In genomic region chr15:12678540-12679112, GRCm38 (mm10) we compare ENCODE assay signal across 27 mouse cellular contexts.
DNase-seq lines count a peak whose midpoint lies in the region; ATAC-seq and TF ChIP-seq lines count a peak whose summit lies in the region.
"Had no signal": no experiment of that assay in that cellular context is flagged by ENCODE, and none has a peak within 500 bp of the region (broad histone marks: within the 10 kb centered on the region; RNA-seq: fewer than 3 reads in every experiment).

No protein-coding gene starts in this region.

- no peak for TF ChIP-seq RAD21 in CH12.LX (IDR thresholded peaks at IDR 0.05; ENCODE audit: low read depth, low read length)

- H3K9ac ChIP-seq in heart, embryonic 12.5 days, result no peak overlapping the region
- no peak overlapping the region for H3K9ac ChIP-seq in lung, embryonic 14.5 days
- no peak overlapping the region for H3K9ac ChIP-seq in CH12.LX (ENCODE audit: insufficient read depth, low read depth)
- H3K9ac ChIP-seq: embryonic facial prominence, embryonic 13.5 days; forebrain, embryonic 12.5 days; forebrain, embryonic 15.5 days; hindbrain, embryonic 14.5 days had no signal

- no peaks in the 10 kb centered on the region for H3K9me3 ChIP-seq in heart, embryonic 12.5 days (replicated peaks)
- no peaks in the 10 kb centered on the region for H3K9me3 ChIP-seq in lung, embryonic 14.5 days (ENCODE audit: low read depth, low read length)
- no peaks in the 10 kb centered on the region for H3K9me3 ChIP-seq in CH12.LX (replicated peaks; ENCODE audit: low read length)
- H3K9me3 ChIP-seq: embryonic facial prominence, embryonic 10.5 days; embryonic facial prominence, embryonic 13.5 days; forebrain, embryonic 12.5 days; forebrain, embryonic 15.5 days had no signal

- H3K79me2 ChIP-seq in CH12.LX (replicated peaks; ENCODE audit: control insufficient read depth, extremely low read depth, insufficient read depth, poor library complexity, severe bottlenecking), result no peaks in the 10 kb centered on the region

- dilution Hi-C loops in CH12.LX (cut with MboI; ENCODE audit: extremely low pct_ligation_motif_present, extremely low pct_unique_long_range_greater_than_20kb, low sequenced_read_pairs), result no loop called here

- TF ChIP-seq EP300 in CH12.LX (IDR thresholded peaks at IDR 0.05; ENCODE audit: low read length), result no peak

- in situ Hi-C loops in CH12.LX (cut with MboI; ENCODE audit: low pct_ligation_motif_present, low pct_unique_long_range_greater_than_20kb, low sequenced_read_pairs), result no loop called here

- peaks cover 23% of the 10 kb centered on the region for H3K4me1 ChIP-seq in heart, embryonic 12.5 days (replicated peaks)
- H3K4me1 ChIP-seq in lung, embryonic 14.5 days (ENCODE audit: insufficient read depth), result peaks cover 5% of the 10 kb centered on the region
- H3K4me1 ChIP-seq in CH12.LX (ENCODE audit: control insufficient read depth in 1 of 2, insufficient read depth in 2 of 2), result peaks cover 0 to 15% of the 10 kb centered on the region in 2 experiments; a peak in 3 of 4 replicates

- TF ChIP-seq POLR2A in CH12.LX (IDR thresholded peaks at IDR 0.05; ENCODE audit: low read depth, low read length), result no peak

- TF ChIP-seq CTCF in lung, embryonic 14.5 days (IDR thresholded peaks at IDR 0.05; ENCODE audit: low read depth), result no peak
- TF ChIP-seq CTCF in CH12.LX (conservative IDR thresholded peaks at IDR 0.05 in 1 of 2, IDR thresholded peaks at IDR 0.05 in 1 of 2; ENCODE audit: low read depth in 2 of 2, low read length in 2 of 2), result no peak

- 32% methylated on average over 2 of the region's 2 CpGs for WGBS in heart, embryonic 12.5 days
- 25% methylated on average over 2 of the region's 2 CpGs for WGBS in lung, embryonic 14.5 days

- no peaks in the 10 kb centered on the region for H3K27me3 ChIP-seq in heart, embryonic 12.5 days (replicated peaks)
- H3K27me3 ChIP-seq in lung, embryonic 14.5 days (ENCODE audit: insufficient read depth, low read length), result no peaks in the 10 kb centered on the region
- no peaks in the 10 kb centered on the region for H3K27me3 ChIP-seq in CH12.LX (replicated peaks)
- H3K27me3 ChIP-seq: embryonic facial prominence, embryonic 13.5 days; forebrain, embryonic 12.5 days; forebrain, embryonic 15.5 days had no signal

- H3K4me2 ChIP-seq in heart, embryonic 12.5 days, result no peak overlapping the region
- no peak overlapping the region for H3K4me2 ChIP-seq in lung, embryonic 14.5 days
- H3K4me2 ChIP-seq in CH12.LX (ENCODE audit: insufficient read depth, low read depth, poor library complexity, severe bottlenecking), result no peak overlapping the region
- H3K4me2 ChIP-seq: embryonic facial prominence, embryonic 13.5 days; forebrain, embryonic 12.5 days; forebrain, embryonic 15.5 days; hindbrain, embryonic 14.5 days had no signal

- H3K27ac ChIP-seq in heart, embryonic 12.5 days (ENCODE audit: poor library complexity, severe bottlenecking), result peak overlapping the region; percentile 6; the same call in 1 of the 2 replicates
- no peak overlapping the region for H3K27ac ChIP-seq in lung, embryonic 14.5 days (ENCODE audit: low read depth)
- no peak overlapping the region for H3K27ac ChIP-seq in CH12.LX (ENCODE audit: insufficient read depth, low read depth)
- H3K27ac ChIP-seq: embryonic facial prominence, embryonic 10.5 days; embryonic facial prominence, embryonic 13.5 days; forebrain, embryonic 12.5 days; forebrain, embryonic 15.5 days; hindbrain, embryonic 14.5 days; hindbrain, postnatal 0 days had no signal

- 0 out of 2 replicates have a peak, but pooled peaks have one; percentile 54 for ATAC-seq in heart, embryonic 12.5 days (ENCODE audit: insufficient number of reproducible peaks, low FRiP score)
- ATAC-seq in lung, embryonic 14.5 days (ENCODE audit: insufficient read depth), result no peak
- ATAC-seq: activated CD4-positive, CD25-positive, alpha-beta regulatory T cell, adult 4 months; forebrain, embryonic 15.5 days; hindbrain, postnatal 0 days; inflammation-experienced regulatory T-cells, adult 6 months; intestine, embryonic 16.5 days had no signal

- no peak overlapping the region for H3K4me3 ChIP-seq in heart, embryonic 12.5 days
- no peak overlapping the region for H3K4me3 ChIP-seq in lung, embryonic 14.5 days (ENCODE audit: low read depth, low read length)
- no peak overlapping the region for H3K4me3 ChIP-seq in CH12.LX (replicated peaks in 1 of 3; ENCODE audit: low read depth in 2 of 3, low read length in 2 of 3, poor library complexity in 1 of 3)
- H3K4me3 ChIP-seq: embryonic facial prominence, embryonic 10.5 days; embryonic facial prominence, embryonic 13.5 days; erythroblast, embryonic 14.5 days; forebrain, embryonic 12.5 days; forebrain, embryonic 15.5 days had no signal

- no peak for DNase-seq in heart, adult 11 months
- peak; percentile 58 for DNase-seq in lung, embryonic 14.5 days
- DNase-seq in lung, postnatal 25 days (ENCODE audit: low spot score), result no peak
- no peak for DNase-seq in CH12.LX (ENCODE audit: extremely low read depth)
- DNase-seq in spleen, adult 18-20 months, result no peak
- DNase-seq: adrenal gland, adult 8-10 months; adrenal gland, postnatal 25 days; cerebellum, adult 11-12 months; cerebellum, adult 8-10 months; cerebellum, postnatal 10 days; cerebellum, postnatal 36 days; embryo, embryonic 11 days; gastrocnemius, postnatal 10 days; gastrocnemius, postnatal 36 days; heart, postnatal 10 days; heart, postnatal 4 days had no signal

- H3K36me3 ChIP-seq in heart, embryonic 12.5 days, result no peaks in the 10 kb centered on the region
- H3K36me3 ChIP-seq in lung, embryonic 14.5 days (ENCODE audit: insufficient read depth), result no peaks in the 10 kb centered on the region
- H3K36me3 ChIP-seq in CH12.LX (replicated peaks in 1 of 2; ENCODE audit: control insufficient read depth in 1 of 2, insufficient read depth in 1 of 2, low read length in 1 of 2), result no peaks in the 10 kb centered on the region
- H3K36me3 ChIP-seq: embryonic facial prominence, embryonic 10.5 days; embryonic facial prominence, embryonic 13.5 days; forebrain, embryonic 12.5 days; forebrain, embryonic 15.5 days had no signal

TF ChIP-seq in CH12.LX, 34 proteins besides CTCF, POLR2A, EP300 and RAD21:
- no peak for TF ChIP-seq HCFC1 (IDR thresholded peaks at IDR 0.05; ENCODE audit: low read depth, low read length)
- TF ChIP-seq MAFK (IDR thresholded peaks at IDR 0.05; ENCODE audit: insufficient replicate concordance, low read length), result peak; percentile 95
